Mouse (Mus musculus): ENCODE results near the gene Mettl18. TPM values are rescaled to one million over a fixed set of nuclear protein-coding genes. Genes with fewer than 3 reads are reported as not detected.

Gene Mettl18
- 5.7 and 8.4 TPM in 2 replicates for polyA plus RNA-seq (2015; fragmentation: Nextera tagmentation; extraction: Ambion mirVana)

- peak within 1 kb of the TSS; percentile 66 for H3K27ac ChIP-seq
- peak within 1 kb of the TSS; percentile 79 for H3K9ac ChIP-seq
- DNase-seq (peak; percentile 88), ATAC-seq (ENCODE audit: low read depth) (peak; percentile 95)
- peak within 1 kb of the TSS; percentile 79 for H3K4me2 ChIP-seq
- peak within 1 kb of the TSS; percentile 82 for H3K4me3 ChIP-seq (replicated peaks)
- H3K9me3 ChIP-seq (replicated peaks): no peaks in the 10 kb centered on the region
- WGBS (ENCODE audit: insufficient replicate concordance): under 1% methylated on average over 43 of the region's 43 CpGs
- H3K4me1 ChIP-seq (replicated peaks): peaks cover 23% of the 10 kb centered on the region
- no peaks in the 10 kb centered on the region for H3K27me3 ChIP-seq
- H3K36me3 ChIP-seq: 0 out of 2 replicates have a peak, but pooled peaks cover 7% of the 10 kb centered on the region
These were observed at the start of gene Mettl18, which contains the start of gene BC055324 for GRCm38 (mm10) chr1:163994721-163995608. TSS of gene Mettl18 (plus strand) at chr1:163994889. TSS of gene BC055324 (minus strand) at chr1:163994796.

- Histone ChIP-seq H3K9me3 (replicated peaks) (no peaks in the 10 kb centered on the region), H3K4me1 (replicated peaks) (no peaks in the 10 kb centered on the region), H3K27ac (no peak overlapping the region), H3K4me3 (replicated peaks) (no peak overlapping the region), H3K4me2 (no peak overlapping the region), H3K27me3 (no peaks in the 10 kb centered on the region), H3K9ac (no peak overlapping the region), H3K36me3 (peaks cover 84% of the 10 kb centered on the region)
- ATAC-seq (ENCODE audit: low read depth) (no peak), DNase-seq (no peak)
- WGBS (ENCODE audit: insufficient replicate concordance): 70% methylated on average over 2 of the region's 2 CpGs
These were observed 41.3 kb upstream of the Mettl18 start for GRCm38 (mm10) chr1:163953396-163953795.

- Histone ChIP-seq H3K9ac (no peak overlapping the region), H3K4me2 (no peak overlapping the region), H3K4me1 (replicated peaks) (no peaks in the 10 kb centered on the region), H3K36me3 (peaks cover 56% of the 10 kb centered on the region), H3K9me3 (replicated peaks) (no peaks in the 10 kb centered on the region), H3K27ac (no peak overlapping the region), H3K27me3 (no peaks in the 10 kb centered on the region), H3K4me3 (replicated peaks) (no peak overlapping the region)
- no peak for DNase-seq
- WGBS (ENCODE audit: insufficient replicate concordance): 72% methylated on average over 3 of the region's 3 CpGs
- ATAC-seq (ENCODE audit: low read depth): no peak
These were observed 36.7 kb upstream of the Mettl18 start for GRCm38 (mm10) chr1:163958036-163958435.

- DNase-seq (no peak), ATAC-seq (ENCODE audit: low read depth) (no peak)
- H3K4me3 ChIP-seq (replicated peaks): no peak overlapping the region
- no peaks in the 10 kb centered on the region for H3K9me3 ChIP-seq (replicated peaks)
- no peak overlapping the region for H3K4me2 ChIP-seq
- peaks cover 30% of the 10 kb centered on the region for H3K36me3 ChIP-seq
- no peaks in the 10 kb centered on the region for H3K4me1 ChIP-seq (replicated peaks)
- H3K27ac ChIP-seq: no peak overlapping the region
- WGBS (ENCODE audit: insufficient replicate concordance): 48% methylated on average over 10 of the region's 10 CpGs
- no peaks in the 10 kb centered on the region for H3K27me3 ChIP-seq
- H3K9ac ChIP-seq: no peak overlapping the region
These were observed 30.5 kb upstream of the Mettl18 start for GRCm38 (mm10) chr1:163964008-163964689.

GRCm38 (mm10) chr1:163974471-163974870 is 20.2 kb upstream of the Mettl18 start:
- Histone ChIP-seq H3K9ac (no peak overlapping the region), H3K27ac (no peak overlapping the region), H3K9me3 (replicated peaks) (no peaks in the 10 kb centered on the region), H3K4me1 (replicated peaks) (no peaks in the 10 kb centered on the region), H3K36me3 (peaks cover 19% of the 10 kb centered on the region), H3K4me3 (replicated peaks) (no peak overlapping the region), H3K4me2 (no peak overlapping the region), H3K27me3 (no peaks in the 10 kb centered on the region)
- 84% methylated on average over 1 of the region's 1 CpGs for WGBS (ENCODE audit: insufficient replicate concordance)
- ATAC-seq (ENCODE audit: low read depth) (no peak), DNase-seq (no peak)

GRCm38 (mm10) chr1:163975088-163975487 is 19.6 kb upstream of the Mettl18 start:
- WGBS (ENCODE audit: insufficient replicate concordance): 84% methylated on average over 2 of the region's 2 CpGs
- Histone ChIP-seq H3K36me3 (peaks cover 15% of the 10 kb centered on the region), H3K4me3 (replicated peaks) (no peak overlapping the region), H3K9ac (no peak overlapping the region), H3K4me2 (no peak overlapping the region), H3K27ac (no peak overlapping the region), H3K27me3 (no peaks in the 10 kb centered on the region), H3K4me1 (replicated peaks) (no peaks in the 10 kb centered on the region), H3K9me3 (replicated peaks) (no peaks in the 10 kb centered on the region)
- no peak for ATAC-seq (ENCODE audit: low read depth)
- no peak for DNase-seq

GRCm38 (mm10) chr1:163976515-163976914 is 18.2 kb upstream of the Mettl18 start:
- DNase-seq (no peak), ATAC-seq (ENCODE audit: low read depth) (no peak)
- 58% methylated on average over 1 of the region's 1 CpGs for WGBS (ENCODE audit: insufficient replicate concordance)
- H3K4me2 ChIP-seq: no peak overlapping the region
- H3K9me3 ChIP-seq (replicated peaks): no peaks in the 10 kb centered on the region
- H3K27ac ChIP-seq: no peak overlapping the region
- H3K9ac ChIP-seq: no peak overlapping the region
- no peak overlapping the region for H3K4me3 ChIP-seq (replicated peaks)
- peaks cover 20% of the 10 kb centered on the region for H3K36me3 ChIP-seq
- no peaks in the 10 kb centered on the region for H3K27me3 ChIP-seq
- H3K4me1 ChIP-seq (replicated peaks): no peaks in the 10 kb centered on the region

GRCm38 (mm10) chr1:163992371-163992770 is 2.3 kb upstream of the Mettl18 start:
- ATAC-seq (ENCODE audit: low read depth) (no peak), DNase-seq (no peak)
- Histone ChIP-seq H3K27me3 (no peaks in the 10 kb centered on the region), H3K27ac (no peak overlapping the region; the same call in 1 of the 2 replicates), H3K9me3 (replicated peaks) (no peaks in the 10 kb centered on the region), H3K36me3 (peaks cover 16% of the 10 kb centered on the region), H3K9ac (no peak overlapping the region), H3K4me3 (replicated peaks) (no peak overlapping the region), H3K4me2 (no peak overlapping the region), H3K4me1 (replicated peaks) (peaks cover 23% of the 10 kb centered on the region)
- WGBS (ENCODE audit: insufficient replicate concordance): 71% methylated on average over 4 of the region's 4 CpGs

- Histone ChIP-seq H3K4me3 (replicated peaks) (peak overlapping the region; percentile 82), H3K36me3 (0 out of 2 replicates have a peak, but pooled peaks cover 7% of the 10 kb centered on the region), H3K27ac (peak overlapping the region; percentile 15), H3K27me3 (no peaks in the 10 kb centered on the region), H3K9ac (peak overlapping the region; percentile 79), H3K9me3 (replicated peaks) (no peaks in the 10 kb centered on the region), H3K4me2 (peak overlapping the region; percentile 79), H3K4me1 (replicated peaks) (peaks cover 23% of the 10 kb centered on the region)
- 2% methylated on average over 38 of the region's 38 CpGs for WGBS (ENCODE audit: insufficient replicate concordance)
- ATAC-seq (ENCODE audit: low read depth) (peak; percentile 87), DNase-seq (no peak)
These were observed 442 bp upstream of the Mettl18 start for GRCm38 (mm10) chr1:163994173-163994720.

GRCm38 (mm10) chr1:163995609-163995913 is 872 bp downstream of the Mettl18 start:
- Histone ChIP-seq H3K4me2 (peak overlapping the region; percentile 79), H3K4me3 (replicated peaks) (peak overlapping the region; percentile 82), H3K27ac (0 out of 2 replicates have a peak overlapping the region, but pooled peaks have one; percentile 66), H3K9ac (peak overlapping the region; percentile 79), H3K4me1 (replicated peaks) (peaks cover 23% of the 10 kb centered on the region), H3K27me3 (no peaks in the 10 kb centered on the region), H3K36me3 (0 out of 2 replicates have a peak, but pooled peaks cover 7% of the 10 kb centered on the region), H3K9me3 (replicated peaks) (no peaks in the 10 kb centered on the region)
- DNase-seq (no peak), ATAC-seq (ENCODE audit: low read depth) (no peak)
- WGBS (ENCODE audit: insufficient replicate concordance): 53% methylated on average over 2 of the region's 2 CpGs

GRCm38 (mm10) chr1:164001831-164002452 is 7.3 kb downstream of the Mettl18 start:
- no peaks in the 10 kb centered on the region for H3K27me3 ChIP-seq
- no peak overlapping the region for H3K27ac ChIP-seq
- no peaks in the 10 kb centered on the region for H3K4me1 ChIP-seq (replicated peaks)
- H3K36me3 ChIP-seq: no peaks in the 10 kb centered on the region
- DNase-seq: no peak
- no peak overlapping the region for H3K4me2 ChIP-seq
- ATAC-seq (ENCODE audit: low read depth): no peak
- no peak overlapping the region for H3K4me3 ChIP-seq (replicated peaks)
- H3K9me3 ChIP-seq (replicated peaks): no peaks in the 10 kb centered on the region
- no peak overlapping the region for H3K9ac ChIP-seq
- WGBS (ENCODE audit: insufficient replicate concordance): 47% methylated on average over 6 of the region's 6 CpGs

Measured in liver, embryonic 13.5 days (tissue).